Mouse (Mus musculus) heart, adult 2 months (tissue): Measurements from ENCODE around the gene Cidec. TPM values are rescaled to one million over a fixed set of nuclear protein-coding genes. Genes with fewer than 3 reads are reported as not detected.
A peak's percentile ranks its signal among the peaks of the same experiment; 100 is the strongest.

Source experiments
- DNase-seq, 2 experiments: peaks; one replicate each; pipeline ENCODE4 v3.0.0; 2021
- H3K27ac ChIP-seq: fragments of 200-600 bp; 2 replicates; pipeline ENCODE4 v1.8.1; 2022
- H3K27me3 ChIP-seq: fragments of 200-500 bp; 2 replicates; pipeline ENCODE4 v1.6.1; 2012; ENCODE audit warnings: mild to moderate bottlenecking, low read length, inconsistent platforms, mixed read lengths; ENCODE audit not compliant: control insufficient read depth, insufficient read depth
- H3K36me3 ChIP-seq: fragments of 200-500 bp; 2 replicates; pipeline ENCODE4 v1.6.1; 2012; ENCODE audit warnings: low read length, inconsistent platforms; ENCODE audit not compliant: control insufficient read depth, insufficient read depth
- H3K4me1 ChIP-seq: fragments of 200-500 bp; 2 replicates; pipeline ENCODE4 v1.6.1; 2011; ENCODE audit warnings: low read length; ENCODE audit not compliant: control insufficient read depth, insufficient read depth
- H3K4me3 ChIP-seq: fragments of 200-600 bp; 2 replicates; pipeline ENCODE4 v1.8.1; 2022
- H3K79me2 ChIP-seq: fragments of 200-500 bp; replicated peaks from 2 replicates; pipeline ENCODE4 v1.6.1; 2012; ENCODE audit warnings: mild to moderate bottlenecking, inconsistent platforms, low read length, moderate library complexity, mixed read lengths; ENCODE audit not compliant: control insufficient read depth, insufficient read depth
- H3K9ac ChIP-seq: fragments of 200-500 bp; 2 replicates; pipeline ENCODE4 v1.6.1; 2012; ENCODE audit warnings: low read depth, mild to moderate bottlenecking, control low read depth, inconsistent platforms, low read length, mixed read lengths
- CTCF ChIP-seq: fragments of 200-600 bp; IDR thresholded peaks from 2 replicates; pipeline ENCODE4 v1.8.1; 2022; ENCODE audit warnings: antibody characterized with exemption, mild to moderate bottlenecking, moderate library complexity
- EP300 ChIP-seq: fragments of 200-500 bp; IDR thresholded peaks from 2 replicates; pipeline ENCODE4 v1.6.1; 2011; ENCODE audit warnings: low read depth, low read length, control low read depth; ENCODE audit not compliant: insufficient read depth
- POLR2A ChIP-seq: fragments of 200-500 bp; IDR thresholded peaks from 2 replicates; pipeline ENCODE4 v1.6.1; 2011; ENCODE audit warnings: mild to moderate bottlenecking, low read depth, low read length, control low read depth; ENCODE audit not compliant: insufficient read depth
- WGBS: fragments of 180-500 bp; shearing (Covaris S2); methylation state at CpG from one replicate; pipeline ENCODE4 v1.1.7; 2018; 5-methylcytosine and 5-hydroxymethylcytosine counted together
- intact Hi-C: fragments of 180-260 bp; cut with DNase I; formaldehyde crosslinking; loops from one replicate; pipeline ENCODE4 v1.15.1; 2025
- polyA plus RNA-seq: library from polyadenylated mRNA; depleted of rRNA; stranded (reverse); fragments of >200 nt; gene quantifications from 2 replicates; pipeline ENCODE4 v1.2.3, GENCODE M21; 2012
- total RNA-seq, 2 experiments: library from RNA; stranded (reverse); gene quantifications; 2 replicates each; pipeline ENCODE4 v1.2.3; 2021

Cidec gene
- total and polyA plus RNA-seq, 3 experiments: 7.8 to 77.7 (median 10.6) TPM

DNA sequence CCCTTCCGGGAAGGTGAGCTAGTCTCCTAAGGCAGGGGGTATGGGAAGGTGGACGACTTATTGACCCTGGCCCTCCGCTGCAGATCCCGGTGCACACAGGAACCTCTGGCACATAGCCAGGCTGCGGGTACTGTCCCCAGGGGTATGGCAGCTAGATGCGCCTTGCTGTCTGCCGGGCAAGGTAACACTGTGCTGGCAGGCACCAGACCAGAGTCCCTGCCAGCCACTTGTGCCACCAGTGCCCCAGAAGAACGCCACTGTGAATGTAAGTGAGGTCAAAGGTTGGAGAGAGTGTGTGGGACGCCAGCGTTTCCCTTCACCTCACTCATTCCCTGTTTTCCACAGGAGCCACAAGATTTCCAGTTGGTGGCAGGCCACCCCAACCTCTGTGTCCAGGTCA, 43.3 kb upstream of the Cidec start:
- DNase-seq: no peak
- no peaks in the 10 kb centered on the region for H3K79me2 ChIP-seq
- H3K4me3 ChIP-seq: no peak overlapping the region
- no peak overlapping the region for H3K27ac ChIP-seq
- no peak overlapping the region for H3K9ac ChIP-seq
- H3K36me3 ChIP-seq: no peaks in the 10 kb centered on the region
- no peaks in the 10 kb centered on the region for H3K27me3 ChIP-seq
- TF ChIP-seq CTCF (no peak), EP300 (no peak), POLR2A (no peak)
- intact Hi-C loops: no loop called here
- WGBS: 82% methylated on average over 10 of the region's 10 CpGs
- H3K4me1 ChIP-seq: peaks cover 3% of the 10 kb centered on the region

DNA sequence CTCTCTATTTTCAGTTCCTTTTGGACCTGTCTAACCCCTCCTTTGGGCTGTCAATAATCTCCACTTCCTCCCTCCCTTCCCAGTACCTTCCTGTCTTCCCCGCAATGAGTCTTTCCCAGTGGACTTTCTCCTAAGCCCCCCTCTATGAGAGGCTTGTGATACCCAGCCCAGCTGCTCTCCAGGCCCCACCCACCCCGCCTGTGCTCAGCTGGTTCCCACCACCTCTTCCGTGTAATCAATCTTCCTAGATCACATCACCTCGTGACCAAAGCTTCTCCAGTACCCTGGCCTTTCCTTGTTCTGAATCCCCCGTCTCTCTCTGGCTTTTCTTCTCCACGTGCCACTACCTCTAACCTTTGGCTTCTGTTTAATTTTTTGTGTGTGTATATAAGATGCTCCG, 41.8 kb upstream of the Cidec start:
- H3K4me3 ChIP-seq: no peak overlapping the region
- no peaks in the 10 kb centered on the region for H3K79me2 ChIP-seq
- H3K27ac ChIP-seq: no peak overlapping the region
- no peaks in the 10 kb centered on the region for H3K27me3 ChIP-seq
- WGBS: 56% methylated on average over 7 of the region's 7 CpGs
- TF ChIP-seq CTCF (no peak), EP300 (no peak), POLR2A (no peak)
- H3K4me1 ChIP-seq: no peaks in the 10 kb centered on the region; the same call in 1 of the 2 replicates
- no peak overlapping the region for H3K9ac ChIP-seq
- no peaks in the 10 kb centered on the region for H3K36me3 ChIP-seq
- no peak for DNase-seq
- intact Hi-C loops: no loop called here

DNA sequence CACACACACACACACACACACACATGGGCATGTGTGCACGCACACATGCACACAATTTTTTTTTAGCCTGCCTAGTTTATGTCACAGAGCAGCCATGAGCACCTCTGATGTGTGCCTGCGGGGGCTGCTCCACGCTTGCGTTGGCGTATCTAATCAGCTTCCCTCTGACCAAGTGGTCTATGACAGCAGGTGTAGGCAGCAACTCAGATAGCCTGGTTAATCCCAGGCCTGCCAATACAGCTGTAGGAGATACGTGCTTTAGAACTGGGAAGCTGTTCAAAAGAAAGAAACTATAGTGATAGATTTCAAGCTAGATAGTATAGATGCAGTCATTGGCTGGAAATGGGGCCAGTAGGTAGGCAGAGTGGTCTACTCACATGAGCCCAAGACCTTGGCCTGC, 38.2 kb upstream of the Cidec start:
- TF ChIP-seq EP300 (no peak), POLR2A (no peak), CTCF (no peak)
- H3K79me2 ChIP-seq: no peaks in the 10 kb centered on the region
- no peaks in the 10 kb centered on the region for H3K27me3 ChIP-seq
- intact Hi-C loops: no loop called here
- no peak for DNase-seq
- H3K4me3 ChIP-seq: no peak overlapping the region
- no peak overlapping the region for H3K27ac ChIP-seq
- no peaks in the 10 kb centered on the region for H3K36me3 ChIP-seq
- WGBS: 84% methylated on average over 6 of the region's 6 CpGs
- H3K4me1 ChIP-seq: peaks cover 9% of the 10 kb centered on the region
- H3K9ac ChIP-seq: no peak overlapping the region

DNA sequence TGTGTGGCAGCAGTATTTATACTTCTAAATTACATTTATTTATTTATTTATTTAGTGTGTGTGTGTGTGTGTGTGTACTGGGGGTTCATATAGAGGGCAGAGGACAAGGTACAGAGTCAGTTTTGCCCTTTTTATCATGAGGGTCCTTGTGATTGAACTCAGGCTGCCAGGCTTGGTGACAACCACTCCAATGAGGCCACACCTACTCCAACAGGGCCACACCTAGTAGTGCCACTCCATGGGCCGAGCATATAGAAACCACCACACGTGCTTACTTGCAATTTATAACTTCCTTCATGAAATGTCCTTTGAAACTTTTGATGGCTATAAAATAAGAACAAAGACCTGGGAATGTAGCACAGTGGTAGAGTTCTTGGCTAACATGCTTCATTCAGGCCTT, 37.7 kb upstream of the Cidec start:
- TF ChIP-seq POLR2A: no peak
- TF ChIP-seq CTCF: no peak
- no peak for TF ChIP-seq EP300
- H3K9ac ChIP-seq: no peak overlapping the region
- intact Hi-C loops: no loop called here
- H3K27ac ChIP-seq: no peak overlapping the region
- peaks cover 9% of the 10 kb centered on the region for H3K4me1 ChIP-seq
- H3K27me3 ChIP-seq: no peaks in the 10 kb centered on the region
- H3K36me3 ChIP-seq: no peaks in the 10 kb centered on the region
- H3K4me3 ChIP-seq: no peak overlapping the region
- 79% methylated on average over 2 of the region's 2 CpGs for WGBS
- no peak for DNase-seq
- H3K79me2 ChIP-seq: no peaks in the 10 kb centered on the region

DNA sequence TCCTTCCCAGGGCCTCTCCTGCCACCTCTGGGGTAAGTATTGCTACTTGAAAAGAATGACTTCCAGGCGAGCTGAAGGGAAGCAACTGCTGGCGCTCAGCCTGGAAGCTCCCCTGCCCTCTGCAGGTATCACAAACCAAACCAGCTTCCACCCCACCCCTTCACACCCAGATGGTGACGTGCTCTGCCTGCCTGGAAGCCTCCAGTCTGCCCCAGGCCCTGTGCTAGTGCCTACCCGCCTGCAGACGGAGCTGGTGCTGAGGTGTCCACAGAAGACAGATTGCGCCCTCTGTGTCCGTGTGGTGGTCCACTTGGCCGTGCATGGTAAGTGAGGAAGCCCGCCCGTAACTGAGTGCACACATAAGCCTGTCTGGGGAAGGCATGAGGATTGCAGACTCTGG, 36.5 kb upstream of the Cidec start:
- Histone ChIP-seq H3K9ac (no peak overlapping the region), H3K27ac (peak overlapping the region; percentile 84), H3K4me1 (peaks cover 9% of the 10 kb centered on the region), H3K4me3 (peak overlapping the region; percentile 52; the same call in 1 of the 2 replicates), H3K27me3 (no peaks in the 10 kb centered on the region), H3K79me2 (no peaks in the 10 kb centered on the region), H3K36me3 (no peaks in the 10 kb centered on the region)
- no peak for TF ChIP-seq CTCF
- no peak for TF ChIP-seq POLR2A
- TF ChIP-seq EP300: no peak
- no peak for DNase-seq
- intact Hi-C loops: no loop called here
- 83% methylated on average over 10 of the region's 10 CpGs for WGBS

DNA sequence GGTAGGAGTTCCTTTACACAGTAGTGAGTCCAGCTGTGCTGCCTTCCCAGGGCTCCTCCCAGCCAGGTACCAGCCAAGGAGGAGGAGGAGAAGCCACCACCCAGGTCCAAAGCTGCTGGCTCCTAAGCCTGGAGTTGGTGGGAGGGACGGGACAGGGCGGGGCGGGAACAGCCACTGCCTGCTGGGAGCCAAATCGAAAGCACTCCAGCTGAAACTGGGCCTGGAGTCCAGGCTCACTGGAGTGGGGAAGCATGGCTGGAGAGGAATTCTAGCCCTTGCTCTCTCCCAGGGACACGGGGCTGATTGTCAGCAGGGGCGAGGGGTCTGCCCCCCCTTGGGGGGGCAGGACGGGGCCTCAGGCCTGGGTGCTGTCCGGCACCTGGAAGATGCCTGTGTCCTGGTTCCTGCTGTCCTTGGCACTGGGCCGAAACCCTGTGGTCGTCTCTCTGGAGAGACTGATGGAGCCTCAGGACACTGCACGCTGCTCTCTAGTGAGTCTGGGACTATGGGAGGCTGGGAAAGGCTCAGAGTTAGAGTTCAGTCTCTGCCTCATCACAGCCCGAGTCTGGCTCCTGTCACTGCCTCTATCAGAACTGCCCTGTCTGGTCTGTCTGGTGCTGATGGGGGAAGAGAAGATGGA, 35.9 kb upstream of the Cidec start, which contains the start of gene Il17rc:
Il17rc (plus strand) TSS at position 131 of the 640 bp plus-strand sequence.
- TF ChIP-seq EP300 (no peak), CTCF (no peak), POLR2A (peak; percentile 84)
- Histone ChIP-seq H3K36me3 (no peaks in the 10 kb centered on the region), H3K27ac (peak within 1 kb of the TSS; percentile 84), H3K27me3 (no peaks in the 10 kb centered on the region), H3K79me2 (no peaks in the 10 kb centered on the region), H3K9ac (peak within 1 kb of the TSS; percentile 66), H3K4me1 (peaks cover 9% of the 10 kb centered on the region), H3K4me3 (peak within 1 kb of the TSS; percentile 52)
- intact Hi-C loops: no loop called here
- peak; percentile 75 to 81 for DNase-seq
- 11% methylated on average over 12 of the region's 12 CpGs for WGBS
